Mouse (Mus musculus) heart, postnatal 25 days (tissue): ENCODE measurements around the gene Wnt6. TPM values are rescaled to one million over a fixed set of nuclear protein-coding genes. Genes with fewer than 3 reads are reported as not detected.

Source experiments
- total RNA-seq, 2 experiments: library from RNA; stranded (reverse); gene quantifications; 2 replicates each; pipeline ENCODE4 v1.2.3; 2021

The Wnt6 gene
- total RNA-seq, 2 experiments from 2014 or later = 0.20 TPM; not detected in 1

Other genes starting within 250 kb of the Wnt6 start
- gene Plcd4, start 229.0 kb upstream of the Wnt6 start, total RNA-seq = not detected
- 1 to 10 TPM; 7.5 to 9.0 TPM for gene Usp37, start 227.6 kb upstream of the Wnt6 start, total RNA-seq
- gene Zfp142, start 183.6 kb upstream of the Wnt6 start, total RNA-seq = 10 to 100 TPM; 12.1 to 12.4 TPM
- gene Bcs1l, start 183.6 kb upstream of the Wnt6 start, total RNA-seq = 10 to 100 TPM; 34.5 to 36.6 TPM
- 10 to 100 TPM; 16.7 to 20.4 TPM for gene Rnf25, start 170.5 kb upstream of the Wnt6 start, total RNA-seq
- gene Stk36, start 170.4 kb upstream of the Wnt6 start, total RNA-seq = 1 to 10 TPM in 1 of 2 experiments, under 1 TPM in 1; 0.73 to 1.1 TPM
- 10 to 100 TPM; 11.6 to 12.1 TPM for gene Ttll4, start 110.1 kb upstream of the Wnt6 start, total RNA-seq
- gene Cyp27a1, start 58.3 kb upstream of the Wnt6 start, total RNA-seq = 10 to 100 TPM; 11.1 to 11.9 TPM
- 1 to 10 TPM in 1 of 2 experiments, under 1 TPM in 1; 0.96 to 2.7 TPM for gene Prkag3, start 22.7 kb upstream of the Wnt6 start, total RNA-seq
- not detected for gene Wnt10a, start 19.6 kb downstream of the Wnt6 start, total RNA-seq
- not detected for gene Cdk5r2, start 83.0 kb downstream of the Wnt6 start, total RNA-seq
- not detected for gene Fev, start 113.5 kb downstream of the Wnt6 start, total RNA-seq
- not detected for gene Cryba2, start 121.3 kb downstream of the Wnt6 start, total RNA-seq
- gene Cfap65, start 163.7 kb downstream of the Wnt6 start, total RNA-seq = not detected
- gene Ihh, start 179.8 kb downstream of the Wnt6 start, total RNA-seq = under 1 TPM in 1 of 2 experiments, not detected in 1; 0.11 TPM